Mouse (Mus musculus) liver, adult (tissue): ENCODE measurements around the gene Tcap.

ENCODE experiments used
- GATA4 ChIP-seq: IDR thresholded peaks from 2 replicates; pipeline ENCODE4 v1.6.1; 2014; ENCODE audit warnings: mild to moderate bottlenecking, low read length; ENCODE audit not compliant: insufficient replicate concordance

The Tcap gene

DNA sequence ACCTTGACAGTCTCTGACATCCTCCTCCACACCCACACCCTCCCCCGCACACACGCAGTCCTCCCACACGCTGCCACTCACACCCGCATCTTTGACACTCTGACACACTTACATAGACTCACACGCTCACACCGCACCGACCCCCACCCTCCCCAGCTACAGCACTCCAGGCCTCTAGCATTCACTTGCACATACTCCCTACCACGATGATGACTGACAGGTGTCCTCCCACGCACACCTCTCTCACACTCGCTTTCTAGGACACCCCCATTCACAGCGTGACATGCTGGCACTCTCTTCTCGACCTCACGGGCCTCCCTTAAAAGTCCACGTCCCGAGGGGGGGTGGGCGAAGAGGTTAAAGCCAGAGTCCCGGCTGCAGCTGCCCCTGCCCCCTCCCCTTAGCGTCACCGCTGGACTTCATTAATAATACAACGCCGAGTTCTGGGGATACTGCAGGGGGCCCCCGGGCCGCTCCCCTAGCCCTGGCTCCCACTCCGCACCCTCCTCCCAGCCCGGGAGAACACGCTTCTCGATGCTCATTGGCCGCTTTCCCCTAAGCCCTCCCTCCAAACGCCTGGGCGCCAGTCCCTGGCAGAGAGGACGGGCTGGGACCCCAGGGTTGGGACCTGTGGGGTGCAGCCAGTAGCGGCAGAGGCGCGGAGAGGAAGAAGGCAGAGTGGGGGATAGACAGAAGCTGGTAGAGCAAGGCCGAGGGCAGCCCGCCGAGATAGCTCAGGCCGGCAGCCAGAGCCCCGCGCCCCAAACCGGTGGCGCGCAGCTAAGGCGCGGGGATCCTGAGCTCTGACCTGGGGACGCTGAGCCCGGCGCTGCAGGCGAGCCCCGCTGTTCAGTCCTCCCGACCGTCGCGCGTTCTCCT lies 35.3 kb upstream of the Tcap start, which contains the start of gene Ppp1r1b:
Gene Ppp1r1b (plus strand): TSS at position 322 of the 879 bp plus-strand sequence.
- TF ChIP-seq GATA4: no peak

DNA sequence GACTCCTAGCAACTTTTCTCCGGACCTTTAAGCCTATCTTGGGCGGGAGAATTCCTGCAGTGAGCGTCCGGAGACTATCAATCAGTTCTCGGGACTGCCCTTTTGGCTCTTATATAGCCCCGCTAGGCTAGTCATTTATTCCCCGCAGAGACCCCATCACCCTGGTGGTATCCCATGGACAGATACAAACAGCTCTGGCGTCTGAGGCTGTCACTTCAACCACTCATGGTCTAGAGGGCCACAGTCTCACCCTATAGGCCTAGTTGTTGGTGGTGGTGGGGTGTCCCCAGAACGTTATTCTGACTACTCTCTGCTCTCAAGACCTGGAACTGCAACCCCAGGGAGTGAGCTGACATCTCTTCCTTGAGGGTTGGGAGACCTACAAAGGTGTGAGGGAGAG lies 34.3 kb upstream of the Tcap start:
- TF ChIP-seq GATA4: no peak

DNA sequence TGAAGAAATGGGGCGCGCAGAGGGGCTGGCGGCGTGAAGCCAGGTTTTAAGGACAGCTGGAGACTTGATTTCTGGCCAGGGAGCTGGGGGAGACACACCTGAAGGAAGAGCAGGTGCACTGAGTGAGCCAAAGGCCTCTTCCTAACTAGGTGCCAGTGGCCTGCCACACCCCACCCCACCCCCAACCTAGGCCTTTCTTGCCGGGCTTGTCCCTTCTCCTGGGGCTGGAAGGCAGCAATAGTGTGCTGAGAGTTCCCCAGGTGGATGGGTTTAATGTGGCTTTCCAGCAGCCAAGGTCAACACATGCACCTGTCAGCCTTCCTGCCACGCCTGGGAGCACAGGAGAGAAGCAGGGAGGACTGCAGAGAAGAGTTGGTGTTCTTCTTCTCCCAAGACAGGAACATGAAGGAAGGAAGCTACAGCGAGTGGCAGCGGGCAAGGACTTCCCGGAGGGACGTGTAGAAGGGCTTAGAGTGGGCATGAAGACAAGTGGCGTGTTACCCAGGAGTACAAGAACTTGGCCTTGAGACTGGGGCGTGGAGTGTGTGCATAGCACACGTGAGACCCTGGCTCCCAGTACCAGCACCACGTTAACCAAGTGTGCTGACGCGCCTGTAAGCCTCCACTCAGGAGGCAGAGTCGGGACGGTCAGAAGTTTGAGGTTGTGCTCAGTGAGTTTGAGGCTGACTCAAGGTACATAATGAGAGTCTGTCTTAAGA lies 31.2 kb upstream of the Tcap start:
- no peak for TF ChIP-seq GATA4

DNA sequence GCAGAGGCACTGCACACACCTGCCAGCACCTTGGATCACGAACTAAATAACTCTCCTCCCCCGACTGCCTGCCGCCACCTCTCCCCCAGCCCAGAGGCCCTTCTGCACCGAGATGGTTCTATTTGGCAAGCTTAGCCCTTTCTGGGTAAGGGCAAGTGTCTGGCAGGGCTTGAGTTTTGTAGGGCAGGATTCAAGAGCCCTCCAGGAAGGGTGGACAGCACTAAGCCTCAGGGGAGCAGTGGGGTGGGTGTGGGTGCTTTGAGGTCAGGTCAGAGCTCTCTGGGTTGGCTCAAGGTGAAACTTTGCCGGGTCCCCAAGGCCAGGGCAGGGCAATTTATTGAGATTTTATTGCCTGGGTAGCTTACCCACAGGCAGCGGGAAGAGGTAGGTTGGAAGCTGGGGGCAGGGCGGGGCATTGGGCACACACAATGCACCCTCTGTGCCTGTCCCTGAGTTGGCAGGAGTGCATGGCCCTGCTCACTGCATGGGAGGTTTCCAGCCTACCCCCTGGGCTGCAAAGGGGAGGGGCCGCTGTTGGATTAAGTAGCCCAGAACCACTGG lies 29.9 kb upstream of the Tcap start:
- no peak for TF ChIP-seq GATA4

DNA sequence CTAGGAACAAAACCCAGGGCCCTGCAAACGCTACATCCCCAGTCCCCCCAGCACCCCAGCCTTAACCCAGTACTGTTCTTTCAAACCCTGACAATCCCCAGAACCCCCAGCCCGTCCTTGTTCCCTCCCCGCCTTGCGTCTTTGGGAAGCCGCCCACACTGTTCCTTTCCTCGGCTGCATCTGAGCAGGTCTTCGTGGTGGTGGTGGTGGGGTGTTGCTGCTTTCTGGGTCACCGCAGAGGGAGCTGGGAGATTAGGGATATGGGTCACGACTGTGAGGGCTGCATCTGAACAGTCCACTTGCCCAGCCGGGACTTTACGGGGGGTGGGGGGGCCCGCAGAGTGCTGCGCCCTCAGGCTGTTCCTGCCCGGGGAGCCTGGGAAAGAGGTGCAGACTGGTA lies 29.2 kb upstream of the Tcap start:
- no peak for TF ChIP-seq GATA4

DNA sequence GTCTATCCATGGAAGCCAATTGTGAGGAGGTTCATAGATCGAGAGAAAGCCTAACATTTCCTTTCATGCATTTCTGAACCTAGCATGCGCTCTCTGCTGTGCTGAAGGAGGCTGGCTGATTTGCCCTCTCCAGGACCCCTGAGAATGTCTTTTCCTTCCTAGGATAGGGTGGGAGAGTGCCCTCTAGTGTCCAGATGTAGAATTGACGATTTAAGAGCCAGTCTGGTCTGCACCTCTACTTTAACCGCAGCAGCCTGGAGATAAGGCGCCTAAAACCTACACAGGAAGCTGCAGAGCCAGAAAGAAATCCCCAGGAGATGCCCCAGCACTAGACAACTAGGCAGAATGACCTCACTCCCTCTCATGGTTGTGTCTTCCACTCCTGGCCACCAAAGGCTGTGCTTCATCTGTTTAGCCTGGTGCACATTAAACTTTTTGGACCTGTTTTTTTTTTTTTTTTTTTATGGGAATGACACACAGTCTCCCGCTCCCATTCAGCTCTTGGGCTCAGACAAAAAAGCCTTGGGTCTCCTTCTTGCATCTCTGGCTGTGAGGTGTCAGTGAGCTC lies 27.8 kb upstream of the Tcap start:
- TF ChIP-seq GATA4: no peak

DNA sequence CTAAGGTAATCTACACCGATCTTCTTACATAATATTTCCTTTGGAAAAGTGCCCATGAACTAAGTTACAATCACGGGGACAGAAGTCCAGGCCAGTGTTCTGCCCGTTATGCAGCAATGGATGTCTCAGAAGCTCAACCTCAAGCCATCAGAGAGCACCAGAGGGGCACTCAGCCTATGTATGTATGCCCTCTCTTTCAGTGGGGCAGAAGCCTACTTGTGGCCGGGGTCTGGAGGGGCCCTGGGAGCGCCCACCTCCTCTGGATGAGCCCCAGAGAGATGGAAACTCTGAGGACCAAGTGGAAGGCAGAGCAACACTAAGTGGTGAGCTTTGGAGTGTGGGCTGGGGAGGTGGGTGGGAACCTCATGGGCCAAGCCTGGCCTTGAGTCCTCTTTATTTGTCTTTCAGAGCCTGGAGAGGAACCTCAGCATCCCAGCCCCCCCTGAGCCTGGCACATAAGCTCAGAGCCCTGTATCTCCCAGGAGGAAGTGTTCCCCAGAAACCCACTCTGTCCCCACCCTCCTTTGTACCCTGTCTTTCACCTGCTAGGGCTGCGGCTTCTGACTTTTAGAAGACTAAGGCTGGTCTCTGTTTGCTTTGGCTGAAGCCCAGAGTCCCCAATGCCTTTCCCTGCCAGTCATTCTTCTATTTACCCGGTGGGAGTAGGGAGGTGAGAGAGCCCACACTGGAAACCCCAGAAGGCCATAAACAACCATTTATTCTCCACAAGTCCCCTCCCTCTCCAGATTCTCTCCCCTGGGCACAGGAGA lies 26.8 kb upstream of the Tcap start:
- TF ChIP-seq GATA4: no peak

DNA sequence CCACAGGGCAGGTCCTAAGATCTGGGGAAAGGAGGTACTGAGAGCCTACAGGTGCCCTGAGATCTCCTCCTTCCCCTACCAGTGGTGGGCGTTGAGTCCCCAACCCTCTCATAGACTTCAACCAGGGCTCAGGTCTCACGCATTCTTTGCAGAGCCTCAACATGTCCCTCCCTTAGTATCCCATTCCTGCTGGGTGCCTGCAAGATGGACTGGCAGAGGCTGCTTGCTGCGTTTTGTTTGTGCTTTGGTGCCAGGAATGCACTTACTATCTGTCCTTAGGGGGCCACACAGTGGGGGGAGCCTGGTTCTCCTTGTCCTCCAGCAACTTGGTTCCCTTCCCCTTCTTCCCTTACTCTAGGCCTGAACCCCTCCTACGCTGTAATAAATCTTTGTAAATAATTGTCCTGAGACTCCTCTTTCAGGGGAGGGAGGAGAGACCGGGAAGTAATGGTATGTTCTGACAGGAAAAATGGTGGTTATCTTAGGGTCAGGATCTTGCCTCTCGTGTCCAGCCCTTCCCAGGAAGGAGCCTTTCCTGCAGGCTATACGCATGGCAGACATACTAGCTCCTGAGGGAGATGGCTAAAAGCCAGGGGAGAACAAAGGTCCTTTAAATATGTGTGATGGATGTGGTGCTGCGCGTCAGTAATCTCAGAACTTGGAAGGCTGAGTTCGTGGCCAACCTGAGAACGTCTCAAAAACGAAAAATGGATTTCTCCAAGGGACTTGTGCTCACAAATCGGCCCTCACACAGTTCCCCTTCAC lies 26.0 kb upstream of the Tcap start:
- TF ChIP-seq GATA4: no peak

DNA sequence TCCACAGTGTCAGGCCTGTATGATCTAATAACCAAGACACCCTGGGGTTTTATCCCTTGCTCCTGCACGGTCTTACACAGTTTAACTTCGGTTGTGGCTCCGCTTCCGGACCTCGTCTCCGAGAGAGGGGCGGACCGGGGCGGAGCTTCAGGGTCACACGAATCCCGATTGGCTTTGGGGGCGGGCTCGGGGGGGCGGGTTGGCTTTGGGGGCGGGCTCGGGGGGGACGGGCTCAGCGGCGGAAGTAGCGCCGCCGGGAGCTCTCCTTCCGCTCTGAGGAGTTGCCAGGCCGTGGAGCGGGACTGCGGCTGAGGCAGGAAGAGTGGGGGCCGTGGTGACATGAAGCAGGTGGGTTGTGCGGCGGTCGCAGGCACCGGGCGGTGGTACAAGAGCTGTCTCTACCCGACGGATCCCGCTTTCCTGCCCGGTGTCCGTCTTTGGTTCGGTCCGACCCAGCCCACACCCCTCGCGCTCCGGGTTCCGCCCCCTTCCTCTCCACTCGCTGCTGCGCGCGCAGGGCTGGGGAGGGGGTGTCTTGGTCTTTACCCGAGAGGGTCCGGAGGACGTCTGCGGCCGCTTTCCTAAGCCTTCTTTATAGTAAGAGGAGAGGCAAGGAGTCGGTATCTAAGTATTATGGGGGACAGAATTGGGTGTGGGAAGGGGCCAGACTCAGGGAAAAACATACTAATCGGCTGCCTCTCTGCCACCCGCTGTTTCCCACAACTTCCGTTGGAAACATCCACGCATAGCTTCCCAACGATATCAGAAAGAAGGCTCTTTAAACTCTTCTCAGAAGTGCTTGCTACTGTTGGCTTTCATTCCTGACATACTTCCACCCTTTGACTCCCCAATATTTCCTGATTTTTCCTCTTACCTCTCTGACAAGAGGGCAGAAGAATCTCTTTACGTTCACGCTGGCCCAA lies 25.2 kb upstream of the Tcap start, which contains the start of gene Stard3:
Gene Stard3 (plus strand): TSS at position 208 of the 923 bp plus-strand sequence.
- no peak; the same call in 1 of the 2 replicates for TF ChIP-seq GATA4

DNA sequence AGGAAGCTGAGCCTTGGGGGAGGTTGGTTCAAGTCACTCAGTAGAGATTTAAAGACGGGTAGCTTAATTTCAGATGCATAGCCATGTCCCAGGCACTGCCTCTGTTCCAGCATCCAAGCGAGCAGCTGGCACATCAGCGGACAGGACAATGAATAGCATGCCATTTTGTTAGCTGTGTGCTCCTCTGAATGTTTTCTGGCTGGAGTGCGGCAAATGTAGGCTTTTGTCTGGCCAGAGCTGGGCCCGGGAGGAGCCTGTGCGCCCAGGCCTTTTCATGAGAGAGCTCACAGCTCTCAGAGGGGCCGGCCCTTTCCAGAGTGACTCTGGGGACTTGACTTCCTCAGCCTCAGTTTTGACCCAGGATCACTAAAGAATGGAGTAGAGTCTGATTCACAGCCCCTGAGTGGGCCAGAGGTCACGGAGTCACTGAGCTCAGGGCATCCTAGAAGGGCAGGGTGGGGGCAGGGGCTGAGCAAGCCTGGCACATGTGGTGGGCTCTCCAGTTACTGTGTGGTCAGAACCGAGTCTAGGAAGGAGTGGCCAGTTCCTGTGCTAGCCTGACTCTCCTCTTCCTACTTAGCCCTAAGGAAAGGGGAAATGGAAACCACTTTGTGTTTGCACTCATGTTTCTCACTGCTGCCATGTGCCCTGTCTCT lies 22.6 kb upstream of the Tcap start:
- TF ChIP-seq GATA4: no peak

DNA sequence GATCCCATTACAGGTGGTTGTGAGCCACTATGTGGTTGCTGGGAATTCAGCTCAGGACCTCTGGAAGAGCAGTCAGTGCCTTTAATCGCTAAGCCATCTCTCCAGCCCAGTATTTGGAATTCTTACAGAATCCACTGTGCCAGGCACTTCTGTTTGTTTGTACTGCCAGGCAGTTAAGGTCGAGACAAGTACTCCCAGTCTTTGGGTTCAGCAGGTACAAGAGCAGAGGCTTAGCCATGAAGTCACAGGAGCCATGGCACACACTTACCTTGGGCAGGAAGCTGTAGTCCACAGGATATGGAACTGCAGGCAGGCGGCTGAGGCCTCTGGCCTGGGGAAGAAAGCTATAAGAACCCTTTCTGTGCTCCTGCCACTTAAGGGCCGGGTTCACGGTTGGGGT lies 19.8 kb upstream of the Tcap start:
- TF ChIP-seq GATA4: no peak

DNA sequence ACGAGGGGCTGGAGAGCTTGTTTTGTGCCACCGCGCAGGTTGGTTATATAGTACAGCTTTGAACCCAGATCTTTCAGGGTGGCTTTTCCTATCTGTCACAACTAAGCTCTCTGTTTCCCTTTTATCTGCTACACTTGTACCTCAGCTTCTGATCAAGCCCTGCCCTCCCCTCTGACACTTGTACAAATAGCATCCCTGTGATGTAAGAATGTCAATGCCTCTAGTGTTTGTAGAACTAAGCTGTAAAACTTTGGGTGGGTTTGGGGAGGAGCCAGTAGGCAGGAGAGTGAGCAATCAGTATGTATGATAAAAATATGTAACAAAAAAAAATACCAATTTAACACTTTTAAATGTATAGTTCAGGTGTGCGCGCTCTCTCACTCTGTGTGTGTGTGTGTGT lies 19.2 kb upstream of the Tcap start:
- no peak for TF ChIP-seq GATA4

DNA sequence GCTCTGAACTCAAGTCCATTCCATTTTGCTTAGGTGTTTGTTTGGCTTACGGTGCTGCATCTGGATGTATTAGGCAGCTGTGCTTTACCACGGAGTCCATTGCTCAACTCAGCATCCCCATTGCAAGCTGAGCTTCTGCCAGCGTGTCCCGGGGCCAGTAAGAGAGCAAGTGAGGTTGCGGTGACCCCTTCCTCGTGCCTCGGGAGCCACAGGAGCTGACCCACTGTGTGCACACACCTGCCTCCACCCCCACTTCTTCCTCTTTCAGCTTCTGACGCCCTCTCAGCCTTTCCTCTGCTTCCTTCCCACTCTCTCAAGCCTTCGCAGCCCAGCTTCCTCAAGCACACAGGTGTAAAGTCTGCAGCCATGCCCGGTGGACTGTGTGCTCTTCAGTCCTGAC lies 17.3 kb upstream of the Tcap start:
- no peak for TF ChIP-seq GATA4
